Mouse (Mus musculus): ENCODE results near the gene Gm45713. TPM values are rescaled to one million over a fixed set of nuclear protein-coding genes. Genes with fewer than 3 reads are reported as not detected.
A peak's percentile ranks its signal among the peaks of the same experiment; 100 is the strongest.
"Not testable (repeated sequence)": the region's sequence is repeated elsewhere in the genome, so short reads cannot be mapped to it uniquely, and the experiment has no call there.

Gm45713 gene
- polyA plus RNA-seq, 1 experiment from 2014 or later, result 0.27 TPM

DNA sequence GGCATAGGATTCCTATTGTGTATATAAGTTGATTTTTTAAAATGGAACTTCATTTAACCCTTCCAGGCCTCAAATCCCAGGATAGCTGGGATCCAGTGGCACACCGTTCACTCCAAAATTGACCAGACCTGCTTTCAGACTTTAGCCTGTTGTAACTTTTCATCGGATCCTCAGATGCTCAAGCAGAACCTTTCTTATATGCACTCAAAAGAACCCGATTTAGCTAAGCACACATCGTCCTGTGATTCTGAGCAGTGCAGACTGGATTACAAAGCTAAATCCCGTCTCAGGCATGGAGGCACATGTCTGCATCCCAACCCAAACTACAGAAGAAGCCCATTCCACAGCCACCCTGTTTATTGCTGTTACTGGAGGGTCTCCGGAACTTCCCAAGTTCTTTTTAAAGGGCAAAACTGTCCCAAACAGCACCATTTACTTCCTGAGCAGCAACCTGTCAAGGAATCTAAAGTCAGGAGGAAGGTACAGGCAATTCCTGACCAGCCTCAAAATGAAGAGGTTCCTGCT, 8.3 kb downstream of the Gm45713 start:
- peaks cover 31% of the 10 kb centered on the region for H3K4me1 ChIP-seq
- H3K9me3 ChIP-seq, result no peaks in the 10 kb centered on the region
- H3K4me3 ChIP-seq, result peak overlapping the region; percentile 91
- peak overlapping the region; percentile 99 for H3K9ac ChIP-seq
- peaks cover 29% of the 10 kb centered on the region for H3K36me3 ChIP-seq
- no peaks in the 10 kb centered on the region for H3K27me3 ChIP-seq
- ATAC-seq (ENCODE audit: insufficient number of reproducible peaks, insufficient read depth, low FRiP score, low TSS enrichment), result no peak
- H3K4me2 ChIP-seq (replicated peaks), result peak overlapping the region; percentile 87
- H3K27ac ChIP-seq, result peak overlapping the region; percentile 94
- under 1% methylated on average over 6 of the region's 6 CpGs for WGBS

DNA sequence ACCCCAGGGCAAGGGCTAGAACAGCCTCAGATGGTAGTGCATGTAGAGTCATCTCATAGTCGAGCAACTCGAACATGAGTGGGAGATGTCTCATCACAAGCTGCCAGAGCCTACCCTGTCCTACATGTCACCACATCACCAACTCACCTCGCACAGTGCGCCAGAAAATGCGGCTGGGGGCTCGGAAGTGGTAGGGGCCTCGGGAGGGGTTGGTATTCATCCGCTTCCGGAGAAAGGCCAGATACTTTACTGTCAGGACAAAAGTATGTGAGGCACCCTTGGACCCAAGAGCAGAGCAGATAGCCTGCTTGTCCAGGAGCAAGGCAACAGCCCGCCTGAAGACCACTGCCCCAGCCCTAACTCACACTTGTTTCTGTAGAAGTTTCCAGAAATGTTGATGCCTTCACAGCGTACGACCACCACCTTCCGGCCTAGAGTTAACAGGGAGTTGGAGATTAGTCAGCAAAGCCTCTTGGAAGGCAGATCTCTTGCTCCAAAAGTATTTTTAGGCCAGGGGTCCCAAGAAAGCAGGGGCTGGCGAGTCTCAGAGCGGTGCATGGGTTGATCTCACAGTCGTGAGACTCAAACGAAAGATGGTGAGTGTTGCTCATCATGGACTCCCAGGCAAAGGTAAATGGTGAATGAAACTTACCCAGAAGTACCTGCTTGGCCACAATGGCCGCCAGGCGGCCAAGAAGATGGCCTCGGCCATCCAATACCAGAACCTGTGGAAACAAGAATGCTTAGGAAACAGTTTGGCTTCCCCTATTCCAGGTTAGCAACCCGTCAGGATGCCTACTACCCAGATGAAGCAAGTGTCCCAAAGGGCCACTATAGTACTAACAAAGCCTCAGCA, 9.0 kb downstream of the Gm45713 start:
- H3K27ac ChIP-seq, result peak overlapping the region; percentile 94
- peaks cover 36% of the 10 kb centered on the region for H3K4me1 ChIP-seq
- H3K36me3 ChIP-seq, result peaks cover 36% of the 10 kb centered on the region
- WGBS, result 41% methylated on average over 21 of the region's 21 CpGs
- no peaks in the 10 kb centered on the region for H3K9me3 ChIP-seq
- H3K4me2 ChIP-seq (replicated peaks), result peak overlapping the region; percentile 87
- H3K4me3 ChIP-seq, result peak overlapping the region; percentile 91
- H3K27me3 ChIP-seq, result no peaks in the 10 kb centered on the region
- ATAC-seq (ENCODE audit: insufficient number of reproducible peaks, insufficient read depth, low FRiP score, low TSS enrichment), result no peak
- peak overlapping the region; percentile 99 for H3K9ac ChIP-seq

DNA sequence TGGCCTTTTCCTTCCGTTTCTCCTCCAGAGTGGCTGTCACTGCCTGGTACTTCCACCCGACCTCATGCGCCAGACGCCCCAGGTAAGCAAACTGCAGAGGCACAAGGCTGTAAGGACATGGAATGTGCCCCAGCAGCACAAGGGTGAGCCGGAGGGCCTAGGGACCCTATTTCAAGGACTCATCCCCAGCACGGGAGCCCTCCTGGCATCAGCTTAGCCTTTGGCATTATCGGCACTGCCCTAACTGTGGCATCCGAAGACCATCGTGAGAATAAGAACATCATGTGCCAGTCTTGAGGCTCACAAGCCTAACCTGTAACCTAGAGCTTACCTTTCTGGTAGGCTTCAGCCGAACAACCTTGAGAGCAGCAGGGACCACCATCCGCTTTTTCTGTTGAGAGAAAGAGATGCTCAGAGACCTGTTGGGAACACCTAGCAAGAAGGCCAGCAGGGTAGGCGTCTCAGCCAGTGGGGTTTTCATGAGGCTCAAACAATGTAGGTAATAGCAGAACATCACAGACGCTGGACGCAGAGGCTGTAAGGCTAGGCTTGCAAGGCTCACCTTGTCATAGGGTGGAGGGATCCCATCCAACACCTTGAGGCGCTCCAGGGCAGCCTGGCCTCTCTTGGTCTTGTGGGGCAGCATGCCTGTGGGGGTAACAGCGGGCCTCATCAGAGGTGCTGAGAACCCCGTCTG, 9.7 kb downstream of the Gm45713 start:
- Histone ChIP-seq H3K4me3 (peak overlapping the region; percentile 91), H3K27me3 (no peaks in the 10 kb centered on the region), H3K9ac (peak overlapping the region; percentile 99), H3K9me3 (no peaks in the 10 kb centered on the region), H3K36me3 (peaks cover 43% of the 10 kb centered on the region), H3K27ac (peak overlapping the region; percentile 94), H3K4me1 (peaks cover 43% of the 10 kb centered on the region), H3K4me2 (replicated peaks) (peak overlapping the region; percentile 87)
- no peak for ATAC-seq (ENCODE audit: insufficient number of reproducible peaks, insufficient read depth, low FRiP score, low TSS enrichment)
- 74% methylated on average over 17 of the region's 17 CpGs for whole genome bisulfite sequencing

DNA sequence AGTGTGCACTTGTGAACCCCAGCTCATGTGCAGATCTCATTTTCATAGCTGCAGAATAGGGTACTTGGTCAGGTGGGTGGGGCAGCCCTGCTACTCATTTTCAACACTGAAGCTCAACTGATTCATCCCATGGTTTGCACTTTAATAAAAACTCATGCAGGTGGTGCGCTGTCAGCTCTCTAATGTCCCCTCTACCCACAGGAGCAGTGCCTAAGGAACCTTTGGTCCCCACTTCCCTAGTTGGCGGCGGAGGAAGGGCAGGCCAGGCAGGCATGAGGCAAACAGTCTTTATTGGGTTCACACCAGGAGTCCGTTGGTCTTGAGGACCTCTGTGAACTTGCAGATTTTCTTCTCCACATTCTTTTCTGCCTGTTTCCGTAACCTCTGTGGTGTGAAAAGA, 10.4 kb downstream of the Gm45713 start:
- Histone ChIP-seq H3K36me3 (peaks cover 50% of the 10 kb centered on the region), H3K27ac (peak overlapping the region; percentile 94), H3K4me3 (0 out of 2 replicates have a peak overlapping the region, but pooled peaks have one; percentile 95), H3K4me1 (peaks cover 43% of the 10 kb centered on the region), H3K4me2 (replicated peaks) (0 out of 2 replicates have a peak overlapping the region, but pooled peaks have one; percentile 6)
- 57% methylated on average over 5 of the region's 5 CpGs for WGBS
- H3K27me3 ChIP-seq; H3K9me3 ChIP-seq; H3K9ac ChIP-seq; ATAC-seq (ENCODE audit: insufficient number of reproducible peaks, insufficient read depth, low FRiP score, low TSS enrichment): not testable (repeated sequence)

DNA sequence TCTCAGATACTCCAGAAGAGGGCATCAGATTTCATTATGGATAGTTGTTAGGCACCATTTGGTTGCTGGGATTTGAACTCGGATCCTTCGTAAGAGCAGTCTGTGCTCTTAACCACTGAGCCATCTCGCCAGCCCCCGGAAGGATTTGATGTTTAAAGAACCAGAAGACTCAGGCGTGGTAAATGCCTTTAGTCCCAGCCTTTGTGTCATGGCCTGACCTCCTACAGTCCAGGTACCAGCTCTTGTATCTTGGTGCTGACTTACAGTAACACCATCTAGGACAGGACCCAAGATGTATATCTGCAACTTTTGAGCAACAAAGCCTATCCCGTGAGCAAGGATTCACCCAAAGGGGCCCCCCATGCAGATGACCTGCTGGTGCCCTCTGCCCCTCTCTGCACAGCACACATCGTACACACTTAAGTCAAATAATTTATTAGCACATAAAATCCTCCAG, 10.9 kb downstream of the Gm45713 start:
- Histone ChIP-seq H3K9ac (no peak overlapping the region), H3K4me3 (peak overlapping the region; percentile 95; the same call in 1 of the 2 replicates), H3K4me2 (replicated peaks) (peak overlapping the region; percentile 47), H3K27me3 (no peaks in the 10 kb centered on the region), H3K4me1 (peaks cover 43% of the 10 kb centered on the region), H3K9me3 (no peaks in the 10 kb centered on the region), H3K27ac (peak overlapping the region; percentile 94), H3K36me3 (peaks cover 55% of the 10 kb centered on the region)
- ATAC-seq (ENCODE audit: insufficient number of reproducible peaks, insufficient read depth, low FRiP score, low TSS enrichment), result no peak
- WGBS, result 18% methylated on average over 7 of the region's 7 CpGs

DNA sequence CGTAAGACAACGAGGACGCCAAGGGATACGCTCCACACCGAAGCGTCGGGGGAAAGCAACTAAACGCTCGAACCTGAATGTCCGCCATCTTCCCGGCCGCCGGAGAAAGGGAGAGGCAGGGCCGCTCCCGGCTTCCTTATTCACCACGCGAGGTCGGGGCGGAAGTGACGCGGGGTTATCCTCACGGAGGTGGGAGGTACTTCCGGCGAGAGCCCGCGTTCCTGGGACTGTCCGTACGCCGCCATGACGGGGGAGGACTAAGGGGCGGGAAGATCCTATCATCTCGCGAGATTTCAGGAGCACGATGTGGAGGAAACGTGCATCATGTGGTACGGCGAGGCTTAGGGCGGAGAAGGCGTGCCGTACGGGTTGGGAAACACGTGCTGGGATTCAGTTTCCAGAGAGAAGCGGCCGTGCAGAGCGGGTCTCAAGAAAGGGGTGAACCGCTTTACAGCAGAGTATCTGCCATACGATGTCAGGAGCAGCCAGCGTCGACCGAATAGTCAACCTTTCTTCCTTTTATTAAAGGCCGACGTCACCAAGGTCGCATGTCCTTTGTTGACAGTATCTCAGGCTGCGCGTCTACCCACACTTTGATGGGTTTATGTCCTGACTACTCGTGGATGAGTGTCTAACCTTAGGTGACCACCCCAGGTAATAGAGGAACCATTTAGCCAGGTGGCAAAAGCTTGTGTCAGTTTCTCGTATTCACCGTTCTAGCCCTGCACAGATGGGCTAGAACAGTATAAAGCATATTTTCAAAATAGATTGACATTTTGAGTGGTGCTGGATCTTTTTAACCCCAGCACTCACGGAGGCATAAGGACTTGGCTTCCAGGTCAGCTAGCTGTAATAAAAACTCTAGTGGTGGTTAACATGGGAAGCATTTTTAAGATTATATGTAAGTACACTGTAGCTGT, 11.5 kb downstream of the Gm45713 start, which contains the start of gene Rps11:
Rps11 (minus strand) TSS at position 216 of the 920 bp plus-strand sequence.
- Histone ChIP-seq H3K9ac (peak within 1 kb of the TSS; percentile 97), H3K36me3 (peaks cover 61% of the 10 kb centered on the region), H3K27ac (peak within 1 kb of the TSS; percentile 94), H3K27me3 (no peaks in the 10 kb centered on the region), H3K9me3 (no peaks in the 10 kb centered on the region), H3K4me2 (replicated peaks) (peak within 1 kb of the TSS; percentile 62), H3K4me1 (peaks cover 38% of the 10 kb centered on the region), H3K4me3 (peak within 1 kb of the TSS; percentile 95)
- WGBS, result under 1% methylated on average over 59 of the region's 59 CpGs
- peak; percentile 84 for ATAC-seq (ENCODE audit: insufficient number of reproducible peaks, insufficient read depth, low FRiP score, low TSS enrichment)

DNA sequence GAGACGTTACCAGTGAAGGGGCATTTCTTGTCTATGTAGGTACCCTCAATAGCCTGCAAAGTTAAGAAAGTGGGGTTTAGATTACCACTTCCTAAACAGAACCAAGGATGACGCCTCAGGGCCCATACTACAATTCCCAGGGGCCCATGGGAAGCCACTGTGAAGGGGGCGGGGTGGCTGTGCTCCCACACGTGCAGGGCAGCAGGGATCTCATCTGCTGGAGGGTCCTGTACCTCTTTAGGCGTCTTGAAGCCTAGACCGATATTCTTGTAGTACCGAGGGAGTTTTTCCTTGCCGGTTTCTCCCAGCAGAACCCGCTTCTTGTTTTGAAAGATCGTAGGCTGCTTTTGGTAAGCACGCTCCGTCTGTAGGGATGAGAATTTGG, 12.9 kb downstream of the Gm45713 start:
- ATAC-seq (ENCODE audit: insufficient number of reproducible peaks, insufficient read depth, low FRiP score, low TSS enrichment), result no peak
- peaks cover 69% of the 10 kb centered on the region for H3K36me3 ChIP-seq
- WGBS, result 22% methylated on average over 12 of the region's 12 CpGs
- peak overlapping the region; percentile 95 for H3K4me3 ChIP-seq
- H3K9me3 ChIP-seq, result no peaks in the 10 kb centered on the region
- H3K27me3 ChIP-seq, result no peaks in the 10 kb centered on the region
- peak overlapping the region; percentile 82 for H3K27ac ChIP-seq
- peaks cover 36% of the 10 kb centered on the region for H3K4me1 ChIP-seq
- H3K9ac ChIP-seq, result peak overlapping the region; percentile 97
- peak overlapping the region; percentile 62 for H3K4me2 ChIP-seq (replicated peaks)

DNA sequence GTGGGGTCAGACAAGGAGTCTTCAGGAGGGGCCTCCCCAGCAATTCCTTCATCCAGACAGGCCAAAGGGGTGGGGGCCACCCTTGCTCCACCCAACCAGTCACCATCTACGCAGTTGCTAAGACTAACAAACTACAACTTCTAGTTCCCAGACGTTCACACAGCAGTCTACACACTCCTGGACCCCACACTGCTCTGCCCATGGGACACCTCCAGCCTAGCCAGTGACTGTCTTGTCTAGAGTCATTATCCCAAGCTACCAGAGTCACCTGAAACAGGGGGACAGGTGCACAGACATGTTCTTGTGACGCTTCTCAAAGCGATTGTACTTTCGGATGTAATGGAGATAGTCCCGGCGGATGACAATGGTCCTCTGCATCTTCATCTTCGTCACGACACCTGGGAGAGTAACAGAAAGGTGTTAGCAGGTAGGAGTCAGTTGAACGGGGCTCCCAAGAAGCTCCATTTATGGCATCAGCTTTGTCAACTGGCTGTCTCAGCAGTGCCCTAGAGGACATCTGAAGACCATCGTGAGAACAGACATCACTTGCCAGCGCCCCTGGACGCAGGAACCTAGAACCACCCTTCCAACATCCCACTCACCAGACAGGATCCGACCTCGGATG, 13.4 kb downstream of the Gm45713 start:
- Histone ChIP-seq H3K4me2 (replicated peaks) (peak overlapping the region; percentile 62), H3K9me3 (no peaks in the 10 kb centered on the region), H3K9ac (peak overlapping the region; percentile 97), H3K4me1 (peaks cover 36% of the 10 kb centered on the region), H3K4me3 (peak overlapping the region; percentile 95), H3K27me3 (no peaks in the 10 kb centered on the region), H3K27ac (peak overlapping the region; percentile 82; the same call in 1 of the 2 replicates), H3K36me3 (peaks cover 69% of the 10 kb centered on the region)
- 84% methylated on average over 15 of the region's 15 CpGs for WGBS
- no peak for ATAC-seq (ENCODE audit: insufficient number of reproducible peaks, insufficient read depth, low FRiP score, low TSS enrichment)

DNA sequence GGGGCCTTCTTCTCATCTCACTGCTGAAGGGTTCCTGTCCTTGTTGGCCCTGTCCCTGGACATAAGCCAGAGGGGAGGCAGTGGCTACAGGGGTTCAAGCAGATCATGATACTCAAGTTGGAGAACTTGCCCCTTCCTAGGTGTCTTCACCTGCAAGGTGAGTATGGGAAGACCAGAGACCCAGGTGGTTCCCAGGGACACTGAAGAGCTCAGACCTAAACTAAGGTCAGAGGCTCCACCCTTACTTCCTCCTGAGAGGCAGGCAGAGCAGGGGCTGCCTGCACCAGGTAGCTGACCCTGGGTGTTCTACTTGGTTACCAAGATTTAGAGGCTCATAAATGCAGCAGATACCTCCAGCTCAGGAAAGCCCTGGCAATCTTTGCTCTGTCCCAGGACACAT, 14.1 kb downstream of the Gm45713 start:
- Histone ChIP-seq H3K4me3 (no peak overlapping the region), H3K9ac (no peak overlapping the region), H3K27ac (peak overlapping the region; percentile 50; the same call in 1 of the 2 replicates)

DNA sequence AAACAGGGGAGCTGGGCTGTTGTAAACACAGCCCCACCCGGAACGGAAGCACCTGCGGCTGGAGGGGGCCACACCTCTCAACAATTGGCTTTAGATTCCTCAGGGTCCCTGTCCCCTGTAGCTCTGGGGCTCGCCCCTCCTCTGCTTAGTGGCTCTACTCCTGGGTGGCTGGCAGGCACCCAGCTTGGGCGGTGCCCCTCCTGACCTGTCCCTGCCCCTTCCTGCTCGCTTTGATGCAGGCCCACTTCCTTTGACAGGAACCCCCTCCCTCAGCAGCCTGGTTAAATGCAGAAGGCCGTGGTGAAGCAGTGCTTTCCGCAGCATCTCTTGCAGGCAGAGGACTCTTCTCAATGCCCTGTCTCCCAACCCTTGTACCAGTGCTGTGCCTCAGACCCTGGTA, 14.6 kb downstream of the Gm45713 start:
- Histone ChIP-seq H3K4me3 (no peak overlapping the region), H3K9ac (0 out of 2 replicates have a peak overlapping the region, but pooled peaks have one; percentile 1), H3K27ac (peak overlapping the region; percentile 50; the same call in 1 of the 2 replicates), H3K36me3 (peaks cover 58% of the 10 kb centered on the region), H3K4me2 (replicated peaks) (no peak overlapping the region), H3K9me3 (no peaks in the 10 kb centered on the region), H3K27me3 (no peaks in the 10 kb centered on the region), H3K4me1 (peaks cover 26% of the 10 kb centered on the region)
- no peak for ATAC-seq (ENCODE audit: insufficient number of reproducible peaks, insufficient read depth, low FRiP score, low TSS enrichment)
- 76% methylated on average over 8 of the region's 8 CpGs for WGBS

More for the DNA sequence above, 14.1 kb downstream of the Gm45713 start:
- Histone ChIP-seq H3K9me3 (no peaks in the 10 kb centered on the region), H3K36me3 (peaks cover 64% of the 10 kb centered on the region), H3K4me2 (replicated peaks) (no peak overlapping the region), H3K27me3 (no peaks in the 10 kb centered on the region), H3K4me1 (peaks cover 31% of the 10 kb centered on the region)
- ATAC-seq (ENCODE audit: insufficient number of reproducible peaks, insufficient read depth, low FRiP score, low TSS enrichment), result no peak

All from embryonic facial prominence, embryonic 12.5 days (tissue).